Mouse (Mus musculus): ENCODE data around the gene Crmp1. TPM values are rescaled to one million over a fixed set of nuclear protein-coding genes. Genes with fewer than 3 reads are reported as not detected.

The Crmp1 gene
- polyA plus RNA-seq, 1 experiment: 8.0 TPM

GRCm38 (mm10) chr5:37245651-37246050 is 3.9 kb downstream of the Crmp1 start:
- Histone ChIP-seq H3K4me1 (ENCODE audit: control insufficient read depth, insufficient read depth, low read length) (peaks cover 16% of the 10 kb centered on the region), H3K27me3 (ENCODE audit: control insufficient read depth, insufficient read depth, low read length) (no peaks in the 10 kb centered on the region; the same call in none of the 2 replicates), H3K4me3 (ENCODE audit: control insufficient read depth, low read depth, low read length) (peak overlapping the region; percentile 47), H3K27ac (ENCODE audit: control insufficient read depth, insufficient read depth, low read depth, low read length) (no peak overlapping the region), H3K36me3 (ENCODE audit: control insufficient read depth, insufficient read depth, low read length) (no peaks in the 10 kb centered on the region)
- no peak for TF ChIP-seq CTCF (IDR thresholded peaks at IDR 0.05; ENCODE audit: control insufficient read depth, insufficient read depth, insufficient replicate concordance, low read depth, low read length)
- TF ChIP-seq POLR2A (IDR thresholded peaks at IDR 0.05; ENCODE audit: control insufficient read depth, low read depth, low read length): no peak

DNA sequence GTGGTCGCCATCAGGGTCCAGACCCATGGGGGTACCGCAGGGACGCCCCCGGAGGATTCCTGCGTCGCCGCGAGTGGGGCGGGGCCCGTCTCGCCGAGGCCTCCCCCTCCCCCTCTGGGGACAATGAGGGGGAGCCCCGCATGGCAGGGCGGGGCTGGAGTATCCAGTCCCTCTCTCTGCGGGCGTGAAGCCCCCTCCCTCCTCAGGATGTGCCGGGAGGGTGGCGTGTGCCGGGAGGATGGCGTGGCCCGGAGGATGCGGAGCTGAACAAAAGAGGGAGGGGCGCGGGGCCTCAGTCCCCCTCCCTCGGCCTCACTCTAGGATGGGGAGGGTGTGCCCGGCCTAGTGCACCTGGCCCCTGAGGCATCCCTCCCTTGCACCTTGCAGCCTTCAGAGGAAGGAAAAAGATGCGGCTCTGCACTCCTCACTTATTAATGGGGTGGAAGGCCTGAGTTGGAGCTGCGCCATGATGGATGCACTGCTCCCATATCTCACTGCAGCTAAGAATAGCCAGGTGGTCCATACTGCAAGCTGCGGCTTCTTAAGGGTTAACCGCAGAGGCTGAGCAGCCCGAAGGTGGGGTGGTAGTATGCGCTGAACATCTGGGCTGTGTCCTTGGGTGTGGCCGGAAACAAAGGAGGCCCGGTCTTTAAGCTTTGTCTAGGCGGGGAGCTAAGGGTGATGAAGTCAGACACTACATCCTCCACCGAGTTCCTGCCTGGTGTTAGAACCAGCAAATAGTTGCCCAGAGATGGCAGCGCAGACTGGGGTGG is 4.6 kb downstream of the Crmp1 start:
- no peaks in the 10 kb centered on the region; the same call in none of the 2 replicates for H3K27me3 ChIP-seq (ENCODE audit: control insufficient read depth, insufficient read depth, low read length)
- TF ChIP-seq POLR2A (IDR thresholded peaks at IDR 0.05; ENCODE audit: control insufficient read depth, low read depth, low read length) (no peak), CTCF (IDR thresholded peaks at IDR 0.05; ENCODE audit: control insufficient read depth, insufficient read depth, insufficient replicate concordance, low read depth, low read length) (no peak)
- H3K36me3 ChIP-seq (ENCODE audit: control insufficient read depth, insufficient read depth, low read length): no peaks in the 10 kb centered on the region
- H3K4me3 ChIP-seq (ENCODE audit: control insufficient read depth, low read depth, low read length): peak overlapping the region; percentile 47
- H3K4me1 ChIP-seq (ENCODE audit: control insufficient read depth, insufficient read depth, low read length): peaks cover 16% of the 10 kb centered on the region
- no peak overlapping the region for H3K27ac ChIP-seq (ENCODE audit: control insufficient read depth, insufficient read depth, low read depth, low read length)

GRCm38 (mm10) chr5:37247456-37247855 is 5.7 kb downstream of the Crmp1 start:
- H3K27me3 ChIP-seq (ENCODE audit: control insufficient read depth, insufficient read depth, low read length): no peaks in the 10 kb centered on the region; the same call in none of the 2 replicates
- no peak overlapping the region for H3K4me3 ChIP-seq (ENCODE audit: control insufficient read depth, low read depth, low read length)
- H3K27ac ChIP-seq (ENCODE audit: control insufficient read depth, insufficient read depth, low read depth, low read length): no peak overlapping the region
- no peaks in the 10 kb centered on the region for H3K36me3 ChIP-seq (ENCODE audit: control insufficient read depth, insufficient read depth, low read length)
- TF ChIP-seq POLR2A (IDR thresholded peaks at IDR 0.05; ENCODE audit: control insufficient read depth, low read depth, low read length): no peak
- TF ChIP-seq CTCF (IDR thresholded peaks at IDR 0.05; ENCODE audit: control insufficient read depth, insufficient read depth, insufficient replicate concordance, low read depth, low read length): no peak
- peaks cover 11% of the 10 kb centered on the region for H3K4me1 ChIP-seq (ENCODE audit: control insufficient read depth, insufficient read depth, low read length)

DNA sequence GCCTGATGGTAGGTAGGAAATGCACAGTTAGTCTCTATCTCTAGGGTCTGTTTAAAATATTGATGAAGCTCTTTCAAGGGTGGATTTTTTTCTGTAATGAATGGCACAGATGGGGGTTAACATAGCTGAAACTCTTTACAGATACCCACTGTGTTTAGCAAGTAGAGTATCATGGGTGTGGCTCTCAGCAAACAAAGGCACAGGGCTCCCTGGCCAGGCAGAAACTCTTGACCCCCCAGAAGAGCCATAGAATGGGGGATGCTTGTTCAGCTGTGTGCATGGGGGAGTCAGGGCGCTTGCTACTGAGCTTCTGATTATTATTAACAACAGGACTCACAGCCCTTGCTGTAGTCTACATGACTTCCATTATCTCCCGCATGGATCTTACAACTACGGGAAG is 7.1 kb downstream of the Crmp1 start:
- H3K4me1 ChIP-seq (ENCODE audit: control insufficient read depth, insufficient read depth, low read length): peaks cover 4% of the 10 kb centered on the region; the same call in 1 of the 2 replicates
- no peak overlapping the region for H3K27ac ChIP-seq (ENCODE audit: control insufficient read depth, insufficient read depth, low read depth, low read length)
- no peaks in the 10 kb centered on the region; the same call in none of the 2 replicates for H3K27me3 ChIP-seq (ENCODE audit: control insufficient read depth, insufficient read depth, low read length)
- H3K4me3 ChIP-seq (ENCODE audit: control insufficient read depth, low read depth, low read length): no peak overlapping the region
- H3K36me3 ChIP-seq (ENCODE audit: control insufficient read depth, insufficient read depth, low read length): no peaks in the 10 kb centered on the region
- TF ChIP-seq POLR2A (IDR thresholded peaks at IDR 0.05; ENCODE audit: control insufficient read depth, low read depth, low read length) (no peak), CTCF (IDR thresholded peaks at IDR 0.05; ENCODE audit: control insufficient read depth, insufficient read depth, insufficient replicate concordance, low read depth, low read length) (no peak)

DNA sequence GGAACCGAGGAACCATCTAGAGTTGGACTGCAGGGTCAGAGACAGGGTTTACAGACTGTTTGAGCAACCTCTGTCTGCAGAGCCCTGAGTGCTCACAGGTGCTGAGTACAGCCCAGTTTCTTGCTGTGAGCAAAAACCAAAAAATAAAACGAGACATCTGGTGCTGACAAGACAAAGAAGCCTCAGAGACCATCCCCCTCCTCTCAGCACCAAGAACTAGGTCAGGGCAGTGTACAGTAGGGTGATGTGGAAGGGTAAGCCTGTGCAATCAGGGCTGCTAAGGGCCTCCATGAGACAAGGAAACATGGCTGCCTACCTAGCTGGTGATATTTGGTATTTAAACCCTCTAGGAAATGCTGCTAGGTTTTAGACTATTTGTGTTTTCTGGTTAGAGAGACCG is 9.9 kb downstream of the Crmp1 start:
- Histone ChIP-seq H3K4me3 (ENCODE audit: control insufficient read depth, low read depth, low read length) (no peak overlapping the region), H3K4me1 (ENCODE audit: control insufficient read depth, insufficient read depth, low read length) (no peaks in the 10 kb centered on the region; the same call in 1 of the 2 replicates), H3K36me3 (ENCODE audit: control insufficient read depth, insufficient read depth, low read length) (no peaks in the 10 kb centered on the region), H3K27me3 (ENCODE audit: control insufficient read depth, insufficient read depth, low read length) (no peaks in the 10 kb centered on the region; the same call in 1 of the 2 replicates), H3K27ac (ENCODE audit: control insufficient read depth, insufficient read depth, low read depth, low read length) (no peak overlapping the region)
- TF ChIP-seq POLR2A (IDR thresholded peaks at IDR 0.05; ENCODE audit: control insufficient read depth, low read depth, low read length): no peak
- TF ChIP-seq CTCF (IDR thresholded peaks at IDR 0.05; ENCODE audit: control insufficient read depth, insufficient read depth, insufficient replicate concordance, low read depth, low read length): no peak

DNA sequence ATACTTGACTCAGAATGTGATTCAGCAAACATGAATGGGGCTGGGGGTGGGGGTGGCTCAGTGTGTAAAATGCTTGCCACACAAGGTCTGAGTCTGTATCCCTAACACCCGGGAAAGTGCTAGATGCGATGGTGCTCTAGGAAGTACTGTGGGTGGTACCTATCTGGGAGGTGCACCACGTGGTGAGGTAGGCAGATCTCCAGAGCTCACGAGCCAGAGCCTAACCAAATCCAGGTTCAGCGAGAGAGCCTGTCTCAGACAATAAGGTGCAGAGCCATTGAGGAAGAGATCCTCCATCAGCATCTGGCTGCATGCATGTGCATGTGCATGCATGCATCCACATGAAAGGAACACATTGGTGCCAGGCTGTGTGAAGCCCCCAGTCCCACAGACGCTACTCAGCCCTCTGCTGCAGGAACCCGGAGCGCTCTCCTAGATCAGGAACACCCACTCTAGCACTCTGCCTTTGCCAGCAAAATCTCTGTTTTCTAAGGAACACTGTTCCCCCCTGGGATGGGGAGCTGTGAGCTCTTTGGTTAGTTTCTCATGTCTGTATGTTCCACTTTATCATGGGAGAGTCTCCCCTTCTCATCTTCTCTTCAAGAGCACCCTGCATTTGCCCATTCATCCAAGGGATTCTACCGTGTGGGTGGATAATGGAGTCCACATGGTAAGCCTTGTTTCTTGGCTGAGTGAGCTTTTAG is 10.5 kb downstream of the Crmp1 start:
- H3K27ac ChIP-seq (ENCODE audit: control insufficient read depth, insufficient read depth, low read depth, low read length): no peak overlapping the region
- no peak overlapping the region for H3K4me3 ChIP-seq (ENCODE audit: control insufficient read depth, low read depth, low read length)
- no peaks in the 10 kb centered on the region for H3K36me3 ChIP-seq (ENCODE audit: control insufficient read depth, insufficient read depth, low read length)
- H3K4me1 ChIP-seq (ENCODE audit: control insufficient read depth, insufficient read depth, low read length): no peaks in the 10 kb centered on the region
- TF ChIP-seq POLR2A (IDR thresholded peaks at IDR 0.05; ENCODE audit: control insufficient read depth, low read depth, low read length): no peak
- TF ChIP-seq CTCF (IDR thresholded peaks at IDR 0.05; ENCODE audit: control insufficient read depth, insufficient read depth, insufficient replicate concordance, low read depth, low read length): no peak
- H3K27me3 ChIP-seq (ENCODE audit: control insufficient read depth, insufficient read depth, low read length): no peaks in the 10 kb centered on the region

DNA sequence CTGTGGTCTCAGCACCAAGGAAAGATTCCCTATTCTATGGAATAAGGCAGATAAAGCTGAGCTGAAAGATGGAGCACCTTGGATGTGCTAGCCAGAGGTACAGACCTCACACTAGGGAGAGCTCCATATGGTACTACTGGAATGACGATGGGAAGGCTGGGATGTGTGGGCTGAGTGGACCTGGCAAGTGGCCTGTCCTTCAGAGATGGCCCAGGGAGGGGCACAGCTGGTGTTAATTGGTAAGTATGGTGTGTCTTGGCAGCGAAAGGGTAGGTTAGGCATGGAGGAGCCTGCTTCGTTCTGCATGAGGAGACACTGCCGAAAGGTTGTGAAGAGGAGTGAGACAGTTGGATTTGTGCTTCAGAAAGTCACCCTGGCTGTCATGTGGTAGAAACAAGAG is 12.8 kb downstream of the Crmp1 start:
- Histone ChIP-seq H3K4me3 (ENCODE audit: control insufficient read depth, low read depth, low read length) (no peak overlapping the region), H3K27me3 (ENCODE audit: control insufficient read depth, insufficient read depth, low read length) (no peaks in the 10 kb centered on the region), H3K36me3 (ENCODE audit: control insufficient read depth, insufficient read depth, low read length) (no peaks in the 10 kb centered on the region), H3K27ac (ENCODE audit: control insufficient read depth, insufficient read depth, low read depth, low read length) (no peak overlapping the region), H3K4me1 (ENCODE audit: control insufficient read depth, insufficient read depth, low read length) (no peaks in the 10 kb centered on the region)
- TF ChIP-seq CTCF (IDR thresholded peaks at IDR 0.05; ENCODE audit: control insufficient read depth, insufficient read depth, insufficient replicate concordance, low read depth, low read length): no peak
- TF ChIP-seq POLR2A (IDR thresholded peaks at IDR 0.05; ENCODE audit: control insufficient read depth, low read depth, low read length): no peak

Data from testis, adult 2 months (tissue).